Mouse (Mus musculus) midbrain, embryonic 15.5 days (tissue): ENCODE measurements around the gene Asb5. TPM values are rescaled to one million over a fixed set of nuclear protein-coding genes. Genes with fewer than 3 reads are reported as not detected.

Experiments
- ATAC-seq: fragments of 200-750 bp; cut with Nextera tagmentation; replicated peaks from 2 replicates; pipeline ENCODE4 v1.8.0; 2017; ENCODE audit warnings: moderate TSS enrichment
- H3K27ac ChIP-seq: fragments of 300-500 bp; sonication (generic); 2 replicates; pipeline ENCODE4 v1.5.1; 2015; ENCODE audit warnings: mild to moderate bottlenecking, inconsistent platforms
- H3K27me3 ChIP-seq: fragments of 300-500 bp; sonication (generic); replicated peaks from 2 replicates; pipeline ENCODE4 v1.6.1; 2015; ENCODE audit warnings: inconsistent platforms
- H3K36me3 ChIP-seq: fragments of 300-500 bp; sonication (generic); replicated peaks from 2 replicates; pipeline ENCODE4 v1.6.1; 2015; ENCODE audit warnings: inconsistent platforms
- H3K4me1 ChIP-seq: fragments of 300-500 bp; sonication (generic); 2 replicates; pipeline ENCODE4 v1.6.1; 2015; ENCODE audit warnings: inconsistent platforms
- H3K4me2 ChIP-seq: fragments of 300-500 bp; sonication (generic); 2 replicates; pipeline ENCODE4 v1.6.1; 2015; ENCODE audit warnings: inconsistent platforms, mild to moderate bottlenecking, moderate library complexity
- H3K4me3 ChIP-seq: fragments of 300-500 bp; sonication (generic); 2 replicates; pipeline ENCODE4 v1.5.1; 2015; ENCODE audit warnings: mild to moderate bottlenecking, inconsistent platforms
- H3K9ac ChIP-seq: fragments of 300-500 bp; sonication (generic); 2 replicates; pipeline ENCODE4 v1.6.1; 2015; ENCODE audit warnings: mild to moderate bottlenecking, inconsistent platforms
- H3K9me3 ChIP-seq: fragments of 300-500 bp; sonication (generic); 2 replicates; pipeline ENCODE4 v1.6.1; 2016; ENCODE audit warnings: inconsistent platforms
- WGBS: fragments of 180-500 bp; shearing (Covaris S2); methylation state at CpG from one replicate; pipeline ENCODE4 v1.1.7; 2015; ENCODE audit warnings: mixed read lengths; 5-methylcytosine and 5-hydroxymethylcytosine counted together
- polyA plus RNA-seq: library from polyadenylated mRNA; unstranded; fragments of >200 nt; fragmentation: Nextera tagmentation; extraction: Ambion mirVana; gene quantifications from 2 replicates; pipeline ENCODE4 v1.2.1, GENCODE M21; 2015

Gene Asb5
- polyA plus RNA-seq, 1 experiment from 2014 or later = 8.2 TPM

- Histone ChIP-seq H3K4me2 (no peak overlapping the region), H3K27ac (no peak overlapping the region), H3K9me3 (no peaks in the 10 kb centered on the region), H3K4me1 (no peaks in the 10 kb centered on the region), H3K27me3 (no peaks in the 10 kb centered on the region), H3K4me3 (no peak overlapping the region), H3K9ac (no peak overlapping the region), H3K36me3 (no peaks in the 10 kb centered on the region)
- no peak for ATAC-seq
- WGBS = 94% methylated on average over 12 of the region's 12 CpGs
Observed at GRCm38 (mm10) chr8:54550026-54550574, 20.7 kb downstream of the Asb5 start.

- Histone ChIP-seq H3K9ac (no peak overlapping the region), H3K36me3 (no peaks in the 10 kb centered on the region), H3K27ac (no peak overlapping the region), H3K27me3 (no peaks in the 10 kb centered on the region), H3K4me2 (no peak overlapping the region), H3K9me3 (no peaks in the 10 kb centered on the region), H3K4me3 (no peak overlapping the region), H3K4me1 (no peaks in the 10 kb centered on the region)
- no peak for ATAC-seq
- 86% methylated on average over 2 of the region's 2 CpGs for WGBS
Observed at GRCm38 (mm10) chr8:54554921-54555320, 25.5 kb downstream of the Asb5 start.

GRCm38 (mm10) chr8:54562137-54562536 lies 32.8 kb downstream of the Asb5 start:
- Histone ChIP-seq H3K27ac (no peak overlapping the region), H3K4me1 (no peaks in the 10 kb centered on the region), H3K4me2 (no peak overlapping the region), H3K9me3 (no peaks in the 10 kb centered on the region), H3K4me3 (no peak overlapping the region), H3K36me3 (no peaks in the 10 kb centered on the region), H3K9ac (no peak overlapping the region), H3K27me3 (no peaks in the 10 kb centered on the region)
- 88% methylated on average over 4 of the region's 4 CpGs for WGBS
- ATAC-seq = no peak

GRCm38 (mm10) chr8:54565181-54565580 lies 35.8 kb downstream of the Asb5 start:
- no peak for ATAC-seq
- Histone ChIP-seq H3K4me3 (no peak overlapping the region), H3K36me3 (no peaks in the 10 kb centered on the region), H3K4me2 (no peak overlapping the region), H3K9me3 (no peaks in the 10 kb centered on the region), H3K27me3 (no peaks in the 10 kb centered on the region), H3K27ac (no peak overlapping the region), H3K4me1 (no peaks in the 10 kb centered on the region), H3K9ac (no peak overlapping the region)
- WGBS = 95% methylated on average over 1 of the region's 1 CpGs

GRCm38 (mm10) chr8:54565603-54566260 lies 36.4 kb downstream of the Asb5 start:
- Histone ChIP-seq H3K27me3 (no peaks in the 10 kb centered on the region), H3K27ac (no peak overlapping the region), H3K4me1 (no peaks in the 10 kb centered on the region), H3K4me3 (no peak overlapping the region), H3K4me2 (no peak overlapping the region), H3K9ac (no peak overlapping the region), H3K36me3 (no peaks in the 10 kb centered on the region), H3K9me3 (no peaks in the 10 kb centered on the region)
- 89% methylated on average over 7 of the region's 7 CpGs for WGBS
- no peak for ATAC-seq

- no peaks in the 10 kb centered on the region for H3K27me3 ChIP-seq
- no peak overlapping the region for H3K9ac ChIP-seq
- no peaks in the 10 kb centered on the region for H3K36me3 ChIP-seq
- no peaks in the 10 kb centered on the region for H3K9me3 ChIP-seq
- no peak for ATAC-seq
- H3K4me3 ChIP-seq = no peak overlapping the region
- no peak overlapping the region for H3K4me2 ChIP-seq
- H3K27ac ChIP-seq = no peak overlapping the region
- no peaks in the 10 kb centered on the region for H3K4me1 ChIP-seq
- WGBS = 75% methylated on average over 2 of the region's 2 CpGs
Observed at GRCm38 (mm10) chr8:54567168-54567567, 37.8 kb downstream of the Asb5 start.

- WGBS = 68% methylated on average over 15 of the region's 15 CpGs
- no peaks in the 10 kb centered on the region for H3K27me3 ChIP-seq
- no peak overlapping the region for H3K9ac ChIP-seq
- H3K4me2 ChIP-seq = no peak overlapping the region
- H3K4me1 ChIP-seq = no peaks in the 10 kb centered on the region
- no peak overlapping the region for H3K27ac ChIP-seq
- ATAC-seq = no peak
- no peaks in the 10 kb centered on the region for H3K36me3 ChIP-seq
- no peak overlapping the region for H3K4me3 ChIP-seq
- H3K9me3 ChIP-seq = no peaks in the 10 kb centered on the region
Observed at GRCm38 (mm10) chr8:54570618-54571609, 41.5 kb downstream of the Asb5 start.

GRCm38 (mm10) chr8:54581436-54581835 lies 52.1 kb downstream of the Asb5 start:
- H3K36me3 ChIP-seq = no peaks in the 10 kb centered on the region
- no peak overlapping the region for H3K9ac ChIP-seq
- H3K27me3 ChIP-seq = no peaks in the 10 kb centered on the region
- no peaks in the 10 kb centered on the region for H3K4me1 ChIP-seq
- H3K4me2 ChIP-seq = no peak overlapping the region
- H3K9me3 ChIP-seq = no peaks in the 10 kb centered on the region
- H3K4me3 ChIP-seq = no peak overlapping the region
- ATAC-seq = no peak
- WGBS = 82% methylated on average over 3 of the region's 3 CpGs
- H3K27ac ChIP-seq = no peak overlapping the region

- no peaks in the 10 kb centered on the region for H3K36me3 ChIP-seq
- H3K4me3 ChIP-seq = no peak overlapping the region
- H3K27ac ChIP-seq = no peak overlapping the region
- H3K9me3 ChIP-seq = no peaks in the 10 kb centered on the region
- no peaks in the 10 kb centered on the region for H3K4me1 ChIP-seq
- WGBS = 47% methylated on average over 1 of the region's 1 CpGs
- no peak for ATAC-seq
- no peaks in the 10 kb centered on the region for H3K27me3 ChIP-seq
- no peak overlapping the region for H3K4me2 ChIP-seq
- no peak overlapping the region for H3K9ac ChIP-seq
Observed at GRCm38 (mm10) chr8:54582886-54583285, 53.5 kb downstream of the Asb5 start.

GRCm38 (mm10) chr8:54594634-54595033 lies 65.3 kb downstream of the Asb5 start:
- 53% methylated on average over 5 of the region's 5 CpGs for WGBS
- H3K4me1 ChIP-seq = peaks cover 10% of the 10 kb centered on the region; the same call in 1 of the 2 replicates
- peak overlapping the region; percentile 45; the same call in 1 of the 2 replicates for H3K27ac ChIP-seq
- no peak overlapping the region for H3K4me3 ChIP-seq
- 0 out of 2 replicates have a peak overlapping the region, but pooled peaks have one; percentile 1 for H3K4me2 ChIP-seq
- ATAC-seq = peak; percentile 86
- no peaks in the 10 kb centered on the region for H3K9me3 ChIP-seq
- H3K36me3 ChIP-seq = no peaks in the 10 kb centered on the region
- no peak overlapping the region for H3K9ac ChIP-seq
- H3K27me3 ChIP-seq = no peaks in the 10 kb centered on the region

GRCm38 (mm10) chr8:54596051-54596450 lies 66.7 kb downstream of the Asb5 start:
- no peak for ATAC-seq
- Histone ChIP-seq H3K4me3 (no peak overlapping the region), H3K4me2 (no peak overlapping the region), H3K9me3 (no peaks in the 10 kb centered on the region), H3K27ac (no peak overlapping the region), H3K4me1 (peaks cover 17% of the 10 kb centered on the region), H3K9ac (no peak overlapping the region), H3K36me3 (no peaks in the 10 kb centered on the region), H3K27me3 (no peaks in the 10 kb centered on the region)
- WGBS = 26% methylated on average over 2 of the region's 2 CpGs

GRCm38 (mm10) chr8:54596940-54597339 lies 67.6 kb downstream of the Asb5 start:
- Histone ChIP-seq H3K4me3 (no peak overlapping the region), H3K9ac (no peak overlapping the region), H3K4me2 (no peak overlapping the region), H3K4me1 (peaks cover 17% of the 10 kb centered on the region), H3K27me3 (no peaks in the 10 kb centered on the region), H3K9me3 (no peaks in the 10 kb centered on the region), H3K36me3 (no peaks in the 10 kb centered on the region), H3K27ac (no peak overlapping the region)
- no peak for ATAC-seq
- WGBS = 76% methylated on average over 2 of the region's 2 CpGs
